Mouse (Mus musculus) left cerebral cortex, adult 18-20 months (tissue): Measurements from ENCODE around the gene Gm29666. TPM values are rescaled to one million over a fixed set of nuclear protein-coding genes. Genes with fewer than 3 reads are reported as not detected.

ENCODE experiments used
- DNase-seq, 2 experiments: peaks; one replicate each; pipeline ENCODE4 v3.0.0; 2021 to 2022; ENCODE audit warnings: low spot score in 2 of 2, mixed read lengths in 1 of 2
- long read RNA-seq, 2 experiments: library from polyadenylated mRNA; stranded (forward); transcript quantifications; one replicate each; pipeline ENCODE4 v2.0.0; 2021
- total RNA-seq, 2 experiments: library from RNA; stranded (reverse); gene quantifications; 2 replicates each; pipeline ENCODE4 v1.2.3; 2021

Gene Gm29666
- total RNA-seq, result 1 to 10 TPM; 1.1 TPM
- long read RNA-seq, experiment 1, partial matches to known transcripts, result 0 of 5 reads
- long read RNA-seq, experiment 1, other reads (novel, unspliced or antisense), result 5 of 5 reads
- long read RNA-seq, experiment 2, partial matches to known transcripts, result 0 of 4 reads
- long read RNA-seq, experiment 2, other reads (novel, unspliced or antisense), result 4 of 4 reads

DNA sequence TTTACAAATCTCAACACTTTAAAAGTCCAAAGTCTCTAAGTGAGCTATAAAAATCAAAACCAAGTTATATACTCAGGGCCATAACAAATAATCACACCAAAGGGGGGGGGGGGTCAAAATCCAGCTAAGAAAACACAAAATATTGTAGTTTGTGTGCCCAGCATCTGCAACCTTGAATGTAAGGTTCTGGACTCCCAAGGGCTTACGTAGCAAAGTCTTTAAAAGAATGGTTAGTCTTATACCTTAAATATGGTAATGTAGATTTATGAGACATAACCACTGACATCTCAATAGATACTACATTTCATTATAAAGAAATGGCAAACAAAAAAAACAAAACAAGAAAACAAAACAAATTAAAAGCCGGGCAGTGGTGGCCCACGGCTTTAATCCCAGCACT, at the start of gene Gm29666:
Gene Gm29666 (minus strand): TSS at position 101 of the 400 bp plus-strand sequence.
- DNase-seq, result no peak

DNA sequence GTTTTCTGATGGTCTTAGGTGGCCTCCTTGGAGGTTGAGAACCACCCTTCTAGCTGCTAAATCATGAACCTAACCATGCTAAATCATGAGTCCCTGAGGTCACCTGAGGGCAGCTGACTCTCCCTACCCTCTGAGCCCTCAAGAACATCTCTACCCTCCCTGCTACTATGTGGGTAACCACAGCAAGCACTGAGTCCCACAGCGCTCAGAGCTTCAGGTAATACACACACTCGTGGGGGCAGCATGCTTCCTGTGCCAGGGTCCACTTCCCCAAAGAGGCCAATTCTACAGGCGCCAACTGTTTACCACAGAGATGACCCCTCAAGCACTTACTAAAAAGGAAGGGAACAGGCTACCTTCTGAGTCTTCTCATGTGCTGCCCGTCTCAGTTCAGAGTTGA, 48.7 kb upstream of the Gm29666 start:
- DNase-seq, result no peak

DNA sequence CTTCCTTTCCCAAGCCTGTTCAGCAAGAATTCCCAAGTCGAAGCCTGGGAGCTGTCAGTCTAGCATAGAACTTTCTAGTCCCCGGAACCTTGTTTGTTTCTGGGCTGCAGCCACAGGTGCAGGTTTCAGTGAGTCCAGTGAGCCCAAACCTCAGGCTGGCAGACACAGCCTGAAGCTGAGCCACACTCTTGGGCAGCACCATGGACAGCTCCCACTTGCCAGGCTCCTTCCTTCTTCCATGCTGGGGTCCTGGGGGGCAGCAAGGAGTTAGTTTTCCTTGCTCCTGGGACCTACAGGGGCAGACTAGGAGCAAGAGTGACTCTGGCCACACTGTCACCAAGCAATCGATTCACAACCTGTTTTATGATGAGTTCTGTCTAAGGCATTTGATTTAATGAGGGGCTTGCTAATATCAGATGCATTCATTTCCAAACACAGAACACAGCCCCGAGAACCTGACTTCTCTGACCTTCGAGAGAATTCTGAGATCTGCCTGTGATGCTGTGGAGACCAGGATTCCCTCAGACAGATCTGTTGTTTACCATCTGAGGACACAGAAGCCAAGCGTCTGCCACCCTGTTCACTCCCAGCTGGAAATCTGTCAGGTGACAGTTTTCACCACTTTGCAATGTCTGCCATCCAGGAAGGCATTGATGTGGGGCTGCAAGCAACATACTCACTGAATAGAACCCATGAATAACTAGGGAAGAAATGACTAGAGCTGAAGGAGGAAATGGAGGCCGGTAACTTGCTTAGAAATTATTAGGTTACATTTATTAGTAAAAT, 45.9 kb upstream of the Gm29666 start:
- no peak for DNase-seq

DNA sequence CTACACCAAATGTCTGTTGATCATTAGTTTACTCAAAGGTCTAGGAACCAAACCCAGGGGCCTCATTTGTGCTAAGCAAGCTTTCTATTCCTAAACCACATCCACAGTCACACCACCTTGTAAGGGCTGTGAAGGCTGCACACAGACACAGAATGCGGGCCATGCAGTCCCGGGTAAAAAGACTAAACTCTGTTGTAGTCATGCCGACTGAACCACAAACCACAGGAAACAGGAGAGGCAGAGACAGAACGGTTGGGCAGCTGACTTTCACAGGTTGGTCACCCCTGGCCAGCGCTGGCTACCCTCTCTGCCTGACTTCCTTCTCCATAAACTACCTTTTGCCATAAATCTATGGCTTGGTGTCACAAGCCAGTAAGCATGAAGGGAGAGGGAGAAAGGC, 44.9 kb upstream of the Gm29666 start:
- no peak for DNase-seq

GRCm38 (mm10) chr15:84962518-84962917, 42.7 kb upstream of the Gm29666 start:
- DNase-seq, result no peak

GRCm38 (mm10) chr15:84960692-84961091, 40.9 kb upstream of the Gm29666 start:
- DNase-seq, result peak; percentile 74 to 84

GRCm38 (mm10) chr15:84959891-84960290, 40.1 kb upstream of the Gm29666 start:
- DNase-seq, result no peak

GRCm38 (mm10) chr15:84958331-84958730, 38.5 kb upstream of the Gm29666 start:
- DNase-seq, result no peak

GRCm38 (mm10) chr15:84957851-84958250, 38.0 kb upstream of the Gm29666 start:
- DNase-seq, result peak; percentile 62 to 77

DNA sequence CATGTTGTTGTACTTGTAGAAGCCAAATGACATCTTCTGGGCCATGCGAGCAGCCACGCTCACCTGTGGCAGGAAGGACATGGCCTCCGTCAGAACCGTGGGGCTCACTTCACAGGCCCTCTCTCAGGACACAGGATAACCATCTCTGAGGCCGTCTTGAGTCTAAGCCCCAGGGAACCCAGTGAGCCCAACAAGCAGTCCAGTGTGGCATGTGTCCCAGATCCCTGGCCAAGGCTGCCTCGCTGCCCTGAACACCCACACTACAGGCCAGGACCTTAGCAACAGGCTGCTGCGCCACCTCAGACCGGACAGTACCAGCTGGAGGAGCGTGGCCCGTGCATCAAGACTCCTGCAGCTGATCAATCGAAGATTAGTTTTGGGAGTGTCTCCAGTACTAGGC, 33.4 kb upstream of the Gm29666 start:
- no peak for DNase-seq

DNA sequence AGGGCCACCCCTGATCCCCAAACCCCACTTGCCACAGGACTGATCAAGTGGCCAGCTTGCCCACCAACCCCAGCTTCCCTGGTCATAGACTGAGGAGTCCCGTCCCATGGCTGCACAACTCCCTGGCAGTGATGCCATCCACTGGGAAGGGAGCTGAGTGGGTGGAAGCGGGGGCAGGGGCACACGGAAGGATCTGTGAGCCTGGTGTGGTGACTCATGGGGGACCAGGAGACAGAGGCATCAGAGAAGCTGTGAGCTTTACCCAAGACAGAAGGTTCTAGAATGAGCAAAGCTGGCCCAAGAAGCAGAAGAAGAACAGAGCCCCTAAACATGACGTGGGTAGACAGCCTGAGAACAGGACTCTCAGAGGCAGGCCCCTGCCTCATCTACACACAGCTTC, 30.2 kb upstream of the Gm29666 start:
- DNase-seq, result peak; percentile 82 to 84

DNA sequence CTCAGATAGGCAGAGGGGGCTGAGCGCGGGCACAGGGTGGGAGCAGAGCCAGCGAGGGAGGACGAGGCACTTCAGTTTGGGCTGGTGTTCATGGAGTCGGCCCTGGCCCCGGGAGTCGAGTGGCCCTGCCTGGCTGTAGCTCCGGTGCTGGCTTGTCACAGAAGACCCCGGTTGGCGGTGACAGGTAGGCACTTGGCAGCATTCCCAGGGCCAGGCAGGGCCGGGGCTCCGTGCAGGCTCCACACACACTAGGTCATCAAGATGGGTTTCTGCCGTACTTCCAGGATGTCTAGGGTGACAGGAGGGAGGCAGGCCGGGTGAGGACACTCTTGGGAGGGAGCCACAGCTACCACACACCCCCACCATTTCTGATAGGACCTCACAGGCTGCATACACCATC, 29.2 kb upstream of the Gm29666 start:
- no peak for DNase-seq

GRCm38 (mm10) chr15:84944319-84944718, 24.5 kb upstream of the Gm29666 start:
- no peak for DNase-seq

- peak; percentile 58 to 69 for DNase-seq
These were observed 22.9 kb upstream of the Gm29666 start for GRCm38 (mm10) chr15:84942647-84943285.

- DNase-seq, result no peak
These were observed 20.3 kb upstream of the Gm29666 start for GRCm38 (mm10) chr15:84940102-84940501.

DNA sequence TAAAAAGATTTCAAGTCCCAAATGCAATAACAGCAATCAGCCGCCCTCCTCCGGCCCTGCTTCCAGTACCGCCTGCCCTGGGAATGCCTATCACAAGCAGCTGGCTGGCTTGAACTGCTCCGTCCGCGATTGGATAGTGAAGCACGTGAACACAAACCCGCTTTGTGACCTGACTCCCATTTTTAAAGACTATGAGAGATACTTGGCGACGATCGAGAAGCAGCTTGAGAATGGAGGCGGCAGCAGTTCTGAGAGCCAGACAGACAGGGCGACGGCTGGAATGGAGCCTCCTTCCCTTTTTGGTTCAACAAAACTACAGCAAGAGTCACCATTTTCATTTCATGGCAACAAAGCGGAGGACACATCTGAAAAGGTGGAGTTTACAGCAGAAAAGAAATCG, 15.1 kb upstream of the Gm29666 start:
- peak; percentile 59 to 64 for DNase-seq

GRCm38 (mm10) chr15:84932351-84932750, 12.5 kb upstream of the Gm29666 start:
- DNase-seq, result no peak

- no peak for DNase-seq
These were observed 5.7 kb upstream of the Gm29666 start for GRCm38 (mm10) chr15:84925495-84926018.

DNA sequence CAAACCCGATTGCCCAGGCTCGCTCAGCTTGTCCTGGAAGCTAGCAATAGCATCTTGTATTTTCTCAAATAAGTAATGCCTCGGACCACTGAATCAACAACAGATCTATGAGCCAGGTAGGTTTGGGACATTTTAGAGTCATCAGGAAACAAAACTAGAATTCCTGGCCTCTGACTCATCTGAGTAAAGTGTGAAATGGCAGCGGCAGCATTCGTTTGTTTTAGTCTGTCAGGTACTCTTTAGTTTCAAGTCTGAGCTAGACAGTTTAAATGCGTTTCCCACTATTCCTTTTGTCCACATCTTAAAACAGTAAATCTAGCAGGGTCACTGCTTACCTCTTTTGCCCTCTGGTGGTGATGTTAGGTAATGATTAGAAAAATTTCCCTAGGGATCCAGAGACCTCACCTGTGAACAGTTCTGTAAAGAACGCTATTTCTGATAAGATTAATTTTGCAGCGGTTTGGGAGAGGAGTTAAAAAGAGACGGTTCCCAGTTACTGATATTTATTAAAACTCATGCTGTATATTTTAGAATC, 5.0 kb upstream of the Gm29666 start:
- DNase-seq, result no peak

DNA sequence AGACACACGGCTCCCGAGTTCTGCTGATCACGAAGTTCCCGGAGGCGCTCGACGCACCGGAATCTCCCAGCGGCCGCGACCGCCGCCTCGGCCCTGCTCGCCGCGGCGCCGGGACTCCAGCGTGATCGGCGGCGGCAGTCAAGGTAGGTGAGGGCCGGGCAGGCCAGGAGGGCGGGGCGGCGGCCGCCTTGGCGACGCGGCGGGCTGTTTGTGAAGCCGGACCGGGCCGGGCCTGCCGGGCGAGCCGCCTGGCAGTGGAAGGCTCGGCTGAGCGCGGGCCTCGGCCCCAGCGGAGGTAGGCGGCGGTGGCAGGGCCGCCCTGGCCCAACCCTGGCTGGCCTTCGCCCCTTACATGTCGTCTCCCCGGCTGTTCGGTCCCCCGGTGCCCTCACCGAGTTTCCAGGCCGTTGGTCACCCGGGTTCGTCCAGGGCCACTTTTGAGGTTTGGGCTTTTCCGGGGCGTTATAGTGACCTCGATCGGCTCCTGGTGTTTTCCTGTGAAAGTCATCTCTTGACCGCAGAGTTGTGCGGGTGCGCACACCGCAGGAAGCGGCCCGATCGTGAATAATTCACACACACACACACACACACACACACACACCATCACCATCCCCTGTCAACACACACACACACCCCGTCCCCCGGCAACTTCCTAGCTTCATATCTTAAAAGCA, 3.8 kb upstream of the Gm29666 start:
- no peak for DNase-seq

GRCm38 (mm10) chr15:84922884-84923507, 3.2 kb upstream of the Gm29666 start, which contains the start of gene Nup50:
Gene Nup50, plus strand, starts transcription at chr15:84923411.
- DNase-seq, result peak; percentile 100
